Mouse (Mus musculus) limb, embryonic 10.5 days (tissue): ENCODE measurements around the gene Gm34653. TPM values are rescaled to one million over a fixed set of nuclear protein-coding genes. Genes with fewer than 3 reads are reported as not detected.
A peak's percentile ranks its signal among the peaks of the same experiment; 100 is the strongest.

Experiments used
- DNase-seq: peaks from one replicate; pipeline ENCODE4 v3.0.0-alpha.2; 2017; ENCODE audit warnings: low spot score
- H3K27ac ChIP-seq: fragments of 300-500 bp; sonication (generic); 2 replicates; pipeline ENCODE4 v1.5.1; 2016; ENCODE audit warnings: mild to moderate bottlenecking
- H3K27me3 ChIP-seq: fragments of 300-500 bp; sonication (generic); 2 replicates; pipeline ENCODE4 v1.6.1; 2016; ENCODE audit warnings: low read depth, mild to moderate bottlenecking; ENCODE audit not compliant: poor library complexity, severe bottlenecking
- H3K36me3 ChIP-seq: fragments of 300-500 bp; sonication (generic); 2 replicates; pipeline ENCODE4 v1.6.1; 2016; ENCODE audit warnings: mild to moderate bottlenecking, moderate library complexity
- H3K4me1 ChIP-seq: fragments of 300-500 bp; sonication (generic); 2 replicates; pipeline ENCODE4 v1.6.1; 2016
- H3K4me3 ChIP-seq: fragments of 300-500 bp; sonication (generic); 2 replicates; pipeline ENCODE4 v1.5.1; 2016; ENCODE audit warnings: mild to moderate bottlenecking, moderate library complexity
- H3K9me3 ChIP-seq: fragments of 300-500 bp; sonication (generic); replicated peaks from 2 replicates; pipeline ENCODE4 v1.6.1; 2016; ENCODE audit warnings: mild to moderate bottlenecking
- WGBS: fragments of 180-500 bp; shearing (Covaris S2); methylation state at CpG from one replicate; pipeline ENCODE4 v1.1.7; 2016; 5-methylcytosine and 5-hydroxymethylcytosine counted together
- polyA plus RNA-seq: library from polyadenylated mRNA; unstranded; fragments of >200 nt; fragmentation: Nextera tagmentation; extraction: Ambion mirVana; gene quantifications from 2 replicates; pipeline ENCODE4 v1.2.1, GENCODE M21; 2016

The Gm34653 gene
- polyA plus RNA-seq, 1 experiment from 2014 or later, result not detected

DNA sequence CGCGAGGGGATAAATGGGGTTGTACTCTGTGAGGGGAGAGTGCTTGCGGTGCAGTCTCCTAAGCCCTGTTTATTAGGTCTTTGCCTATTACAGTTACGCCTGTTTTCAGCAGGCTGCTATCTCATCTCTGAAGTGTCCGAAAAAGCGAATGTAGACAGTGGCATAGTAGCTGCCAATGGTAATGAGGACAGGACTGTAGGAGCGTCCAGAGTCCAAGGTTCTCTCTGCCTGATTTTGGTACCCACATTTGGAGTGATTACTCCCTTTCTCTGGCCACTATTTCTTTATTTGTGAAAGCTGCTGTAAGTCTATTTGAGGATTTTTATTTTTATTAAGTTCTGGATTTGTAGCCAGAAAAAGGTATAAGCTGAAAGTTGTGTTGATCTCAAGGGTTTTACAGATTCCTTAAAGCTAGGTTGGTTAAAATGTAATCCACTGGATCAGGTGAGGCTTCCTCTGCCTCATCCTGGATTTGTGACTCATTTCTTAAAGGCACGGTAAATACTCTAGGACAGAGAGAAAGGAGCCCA lies 42.1 kb downstream of the Gm34653 start, which contains the start of gene Psmd5:
Gene Psmd5 (minus strand): TSS at position 153 of the 530 bp plus-strand sequence.
- peaks cover 53% of the 10 kb centered on the region for H3K27me3 ChIP-seq
- H3K36me3 ChIP-seq, result no peaks in the 10 kb centered on the region
- DNase-seq, result no peak
- no peaks in the 10 kb centered on the region for H3K9me3 ChIP-seq
- H3K4me3 ChIP-seq, result peak within 1 kb of the TSS; percentile 23
- H3K4me1 ChIP-seq, result peaks cover 16% of the 10 kb centered on the region
- H3K27ac ChIP-seq, result no peak within 1 kb of the TSS
- WGBS, result 13% methylated on average over 8 of the region's 8 CpGs

DNA sequence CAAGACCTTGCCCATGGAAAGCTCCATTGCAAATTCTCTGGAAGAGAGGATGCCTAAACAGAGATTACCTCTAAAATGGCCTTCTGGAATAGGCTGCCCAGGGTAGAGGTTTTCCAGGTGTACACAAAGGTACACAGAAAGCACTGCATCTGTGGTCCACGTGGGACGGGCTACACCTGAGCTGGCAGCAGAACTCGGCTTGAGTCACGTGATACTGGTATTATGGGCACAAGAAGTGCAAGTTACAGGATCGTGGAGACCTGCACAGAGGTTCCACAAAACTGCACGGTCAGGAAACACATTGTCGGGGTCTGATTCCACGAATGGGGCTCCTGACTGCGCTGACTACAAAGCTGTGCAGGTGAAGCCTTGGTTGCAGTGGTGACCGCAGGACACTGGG lies 47.2 kb downstream of the Gm34653 start:
- Histone ChIP-seq H3K4me3 (no peak overlapping the region), H3K36me3 (no peaks in the 10 kb centered on the region), H3K9me3 (no peaks in the 10 kb centered on the region), H3K4me1 (no peaks in the 10 kb centered on the region), H3K27ac (no peak overlapping the region), H3K27me3 (peaks cover 35% of the 10 kb centered on the region)
- DNase-seq, result no peak
- 90% methylated on average over 10 of the region's 10 CpGs for WGBS

DNA sequence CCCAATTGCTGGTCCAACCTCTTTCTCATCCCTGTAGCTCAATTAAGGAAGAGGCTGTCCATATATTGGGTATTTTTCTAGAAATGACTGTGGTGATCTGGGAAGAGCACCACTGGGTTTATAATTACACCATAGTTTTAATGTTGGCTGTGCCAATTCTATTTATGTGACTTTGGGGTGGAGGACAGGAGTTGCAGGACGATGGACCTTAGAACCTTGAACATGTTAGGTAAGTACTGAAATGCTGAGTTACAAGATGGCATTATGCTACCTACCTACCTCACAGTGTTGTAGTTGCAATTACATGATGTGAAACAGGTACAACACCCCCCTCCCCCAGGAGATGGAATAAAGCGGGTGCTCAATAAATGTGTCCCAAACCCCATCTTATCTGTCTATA lies 50.0 kb downstream of the Gm34653 start:
- H3K27me3 ChIP-seq, result peaks cover 13% of the 10 kb centered on the region; the same call in 1 of the 2 replicates
- H3K36me3 ChIP-seq, result no peaks in the 10 kb centered on the region
- H3K4me3 ChIP-seq, result no peak overlapping the region
- no peak for DNase-seq
- H3K9me3 ChIP-seq, result no peaks in the 10 kb centered on the region
- H3K4me1 ChIP-seq, result no peaks in the 10 kb centered on the region
- H3K27ac ChIP-seq, result no peak overlapping the region
- 94% methylated on average over 2 of the region's 2 CpGs for WGBS

GRCm38 (mm10) chr2:34883190-34883589 lies 50.4 kb downstream of the Gm34653 start:
- H3K27me3 ChIP-seq, result peaks cover 12% of the 10 kb centered on the region; the same call in 1 of the 2 replicates
- H3K36me3 ChIP-seq, result no peaks in the 10 kb centered on the region
- H3K27ac ChIP-seq, result no peak overlapping the region
- DNase-seq, result no peak
- WGBS, result 61% methylated on average over 5 of the region's 5 CpGs
- no peaks in the 10 kb centered on the region for H3K9me3 ChIP-seq
- no peak overlapping the region for H3K4me3 ChIP-seq
- H3K4me1 ChIP-seq, result no peaks in the 10 kb centered on the region

GRCm38 (mm10) chr2:34884186-34884585 lies 51.4 kb downstream of the Gm34653 start:
- Histone ChIP-seq H3K9me3 (no peaks in the 10 kb centered on the region), H3K27me3 (peaks cover 12% of the 10 kb centered on the region; the same call in 1 of the 2 replicates), H3K4me3 (no peak overlapping the region), H3K27ac (no peak overlapping the region), H3K36me3 (no peaks in the 10 kb centered on the region), H3K4me1 (no peaks in the 10 kb centered on the region)
- no peak for DNase-seq
- 83% methylated on average over 2 of the region's 2 CpGs for WGBS

Other genes with a start within 250 kb of the Gm34653 start
- 84.5 and 92.0 TPM in 2 replicates for gene Gapvd1, start 77.8 kb upstream of the Gm34653 start, polyA plus RNA-seq
- gene Hspa5, start 61.0 kb upstream of the Gm34653 start, polyA plus RNA-seq, result 841 and 852 TPM in 2 replicates
- gene Rabepk, start 33.1 kb upstream of the Gm34653 start, polyA plus RNA-seq, result 42.8 and 43.6 TPM in 2 replicates
- 69.7 and 81.2 TPM in 2 replicates for gene Fbxw2, start 6.7 kb upstream of the Gm34653 start, polyA plus RNA-seq
- gene Cutal, start 41.4 kb downstream of the Gm34653 start, polyA plus RNA-seq, result 0.06 TPM in 1 of 2 replicates, not detected in the other
- 128 and 131 TPM in 2 replicates for gene Psmd5, start 42.0 kb downstream of the Gm34653 start, polyA plus RNA-seq
- gene Phf19, start 81.0 kb downstream of the Gm34653 start, polyA plus RNA-seq, result 0.50 and 0.60 TPM in 2 replicates
- gene Traf1, start 128.8 kb downstream of the Gm34653 start, polyA plus RNA-seq, result not detected in 2 replicates
- gene Hc, start 228.4 kb downstream of the Gm34653 start, polyA plus RNA-seq, result not detected in 2 replicates